Mouse (Mus musculus) urinary bladder, postnatal 14 days (tissue): Measurements from ENCODE around the gene Steap3.

Experiments
- DNase-seq: peaks from one replicate; pipeline ENCODE4 v3.0.0; 2021; ENCODE audit warnings: low spot score

Steap3 gene

DNA sequence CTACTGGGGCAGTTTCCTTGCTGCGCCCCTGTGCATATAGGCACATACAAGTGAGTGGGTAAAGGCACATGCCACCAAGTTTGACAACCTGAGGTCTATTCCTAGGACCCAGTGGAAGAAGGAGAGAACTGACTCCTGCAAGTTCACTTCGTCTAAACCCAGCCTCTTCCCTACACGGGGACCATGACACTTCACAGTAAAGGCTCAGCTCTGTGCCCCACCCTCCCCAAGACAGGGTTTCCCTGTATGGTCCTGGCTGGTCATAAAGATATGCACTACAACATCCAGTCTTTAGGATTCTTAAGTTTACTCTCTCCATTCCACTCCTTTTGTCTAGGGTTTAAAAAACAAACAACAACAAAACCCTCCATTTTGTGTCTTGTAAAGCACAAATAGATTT, 21.9 kb downstream of the Steap3 start:
- no peak for DNase-seq

DNA sequence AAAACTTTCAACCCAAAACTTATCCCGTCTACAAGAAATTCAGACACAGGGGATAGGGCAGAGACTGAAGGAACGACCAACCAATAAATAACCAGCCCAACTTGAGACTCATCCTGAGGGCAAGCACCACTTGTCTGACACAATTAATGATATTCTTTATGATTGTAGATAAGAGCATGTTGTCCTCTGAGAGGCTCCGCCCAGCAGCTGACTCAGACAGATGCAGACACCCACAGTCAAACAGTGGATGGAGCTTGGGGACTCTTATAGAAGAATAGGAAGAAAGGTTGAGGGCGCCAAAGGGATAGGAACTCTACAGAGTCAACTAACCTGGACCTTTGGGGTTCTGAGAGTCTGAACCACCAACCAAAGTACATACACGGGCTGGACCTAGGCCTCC, 22.7 kb downstream of the Steap3 start:
- DNase-seq = no peak

DNA sequence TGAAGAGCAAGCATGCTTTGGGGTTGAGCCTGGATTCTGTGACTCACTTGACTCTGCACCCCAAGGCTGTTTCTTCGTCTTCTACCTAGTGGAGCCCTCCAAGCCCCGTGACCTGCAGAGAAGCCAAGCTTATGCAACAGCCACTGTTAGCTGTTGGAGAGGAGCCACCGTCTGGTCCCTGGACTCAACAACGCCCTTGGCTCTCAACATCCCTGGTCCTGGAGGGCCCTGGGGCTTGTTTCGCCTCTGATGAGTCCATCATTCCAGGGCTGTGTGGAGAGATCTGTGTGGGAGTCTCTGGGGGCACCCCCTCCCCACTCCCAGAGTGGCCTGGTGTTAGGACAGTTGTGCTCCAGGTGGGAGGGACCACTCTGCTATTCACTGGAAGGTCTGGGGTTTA, 24.3 kb downstream of the Steap3 start:
- DNase-seq = peak; percentile 84

DNA sequence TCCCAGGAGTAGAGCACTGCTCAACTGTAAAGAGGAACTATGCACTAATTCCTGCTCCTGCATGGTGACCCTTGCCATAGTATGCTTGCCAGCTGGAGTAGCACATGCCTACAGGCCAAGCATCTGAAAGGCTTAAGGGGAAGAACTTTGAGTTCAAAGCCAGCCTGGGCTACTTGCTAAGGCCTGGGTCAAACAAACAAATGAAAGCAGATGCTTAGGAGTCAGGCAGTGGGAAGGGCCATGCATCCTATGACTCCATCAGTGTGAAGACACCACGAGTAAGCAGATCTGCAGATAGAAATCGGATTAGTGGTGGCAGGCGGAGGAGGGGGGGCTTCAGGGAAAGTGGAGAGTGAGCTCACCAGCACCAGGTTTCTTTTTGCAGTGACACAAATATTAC, 25.2 kb downstream of the Steap3 start:
- DNase-seq = no peak

DNA sequence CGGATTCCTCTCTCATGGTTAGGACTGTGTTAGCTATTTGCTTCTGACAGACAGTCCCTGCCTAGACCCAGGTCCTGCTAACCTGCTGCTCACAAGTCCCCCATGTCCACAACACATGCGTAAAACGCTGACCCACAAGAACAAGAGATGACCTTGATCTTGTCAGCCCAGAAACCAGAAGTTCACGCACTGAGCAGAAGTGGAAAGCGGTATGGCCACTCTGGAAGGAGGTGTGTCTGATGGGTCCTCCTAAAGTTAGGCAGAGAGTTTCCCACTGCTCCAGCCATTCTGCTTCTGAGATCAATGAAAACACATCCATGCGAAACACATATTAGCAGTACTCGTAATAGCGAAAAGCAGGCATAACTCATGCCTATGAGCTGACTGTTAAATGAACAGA, 25.6 kb downstream of the Steap3 start:
- no peak for DNase-seq

DNA sequence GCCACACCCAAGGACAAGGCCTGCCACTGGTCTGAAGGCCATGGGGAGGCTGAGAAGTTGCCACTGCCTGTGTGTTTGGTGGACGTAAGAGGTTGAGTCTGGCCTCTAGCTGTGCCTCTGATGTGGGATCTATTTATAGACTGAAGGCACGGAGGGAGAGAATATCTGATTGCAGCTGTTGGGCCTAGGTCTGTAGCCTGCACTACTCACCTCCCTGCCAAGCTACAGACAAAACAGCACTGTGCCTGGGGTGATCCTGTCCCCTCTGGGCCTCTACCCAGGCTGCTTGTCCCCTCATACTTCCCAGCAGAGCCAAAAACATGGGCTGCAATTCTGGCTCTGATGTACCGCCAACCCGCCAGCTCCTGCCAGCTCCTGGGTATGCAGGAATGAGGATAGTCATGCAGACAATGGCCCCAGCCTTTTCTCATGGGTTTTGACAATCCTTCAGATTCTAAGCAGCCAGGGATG, 26.8 kb downstream of the Steap3 start:
- DNase-seq = no peak

DNA sequence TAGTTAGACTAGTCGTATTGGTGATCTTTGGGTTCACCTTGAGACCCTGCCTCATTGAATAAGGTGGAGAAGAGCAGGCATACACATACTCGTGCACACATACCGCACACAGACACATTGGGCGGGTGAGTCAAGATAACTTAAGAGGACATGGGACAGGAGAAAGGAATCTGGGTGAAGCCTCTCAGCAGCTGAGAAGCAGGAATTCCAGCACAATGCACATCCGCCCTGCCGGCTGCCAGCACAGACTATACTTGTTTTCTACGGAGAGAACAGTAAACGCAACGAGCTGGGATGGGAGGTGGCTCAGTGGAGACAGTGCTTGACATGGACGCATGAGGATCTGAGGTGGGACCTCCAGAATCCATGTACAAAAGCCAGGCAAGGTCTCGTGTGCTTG, 27.9 kb downstream of the Steap3 start:
- DNase-seq = no peak

DNA sequence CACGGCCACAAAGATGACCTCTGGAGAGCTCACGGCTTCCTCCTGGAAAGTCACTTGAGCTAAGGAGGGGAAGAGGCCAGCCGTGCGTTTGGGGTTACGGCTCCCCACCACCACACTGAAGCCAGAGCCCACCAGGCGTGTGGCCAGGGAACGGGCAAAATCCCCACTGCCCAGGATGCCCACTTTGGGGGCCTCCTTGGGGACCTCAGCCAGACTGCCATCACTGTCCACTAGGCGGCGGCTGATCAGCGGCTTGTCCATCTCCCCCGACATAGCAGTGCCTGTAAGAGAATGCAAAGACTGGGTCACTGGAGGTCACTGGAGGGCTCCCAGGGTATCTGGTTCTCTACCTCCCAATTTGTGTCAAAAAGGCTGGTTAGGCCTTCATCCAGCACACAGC, 28.5 kb downstream of the Steap3 start:
- no peak for DNase-seq

DNA sequence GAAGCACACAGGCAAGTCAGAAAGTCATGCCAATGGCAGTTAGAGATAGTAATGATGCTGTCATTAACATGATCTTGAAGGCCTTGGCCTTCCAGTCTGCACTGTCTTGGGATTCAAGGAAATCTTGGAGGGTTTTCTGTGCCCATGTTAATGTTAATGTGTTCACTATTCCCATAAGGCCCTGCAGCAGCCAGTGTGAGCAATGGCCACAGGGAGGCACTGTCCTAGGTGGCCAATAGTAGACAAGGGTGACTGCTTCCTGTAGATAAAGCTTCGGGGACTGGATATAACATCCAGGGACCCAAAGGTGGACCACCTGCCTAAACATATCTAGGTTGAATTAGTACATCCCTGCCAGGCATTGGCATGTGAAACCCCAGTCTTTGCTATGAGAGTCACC, 35.4 kb downstream of the Steap3 start:
- no peak for DNase-seq

DNA sequence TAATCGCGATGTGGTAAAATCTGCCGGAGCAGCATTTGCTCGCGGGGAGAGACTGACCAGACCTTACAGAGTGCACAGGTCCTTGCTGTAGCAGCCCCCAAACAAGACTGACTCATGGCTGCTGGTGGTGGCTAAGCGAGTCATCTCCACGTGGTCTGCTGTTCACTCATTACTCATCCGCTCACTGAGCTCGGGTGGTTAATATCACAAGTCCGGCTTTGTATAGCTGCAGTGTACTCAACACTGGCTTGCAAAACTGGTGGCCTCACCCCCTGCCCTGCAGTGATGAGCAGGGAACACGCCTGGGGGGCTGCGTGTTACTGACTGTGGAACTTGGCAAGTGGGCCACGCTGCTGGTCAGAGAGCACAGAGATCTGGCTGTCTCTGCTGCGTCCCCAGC, 36.1 kb downstream of the Steap3 start:
- no peak for DNase-seq

DNA sequence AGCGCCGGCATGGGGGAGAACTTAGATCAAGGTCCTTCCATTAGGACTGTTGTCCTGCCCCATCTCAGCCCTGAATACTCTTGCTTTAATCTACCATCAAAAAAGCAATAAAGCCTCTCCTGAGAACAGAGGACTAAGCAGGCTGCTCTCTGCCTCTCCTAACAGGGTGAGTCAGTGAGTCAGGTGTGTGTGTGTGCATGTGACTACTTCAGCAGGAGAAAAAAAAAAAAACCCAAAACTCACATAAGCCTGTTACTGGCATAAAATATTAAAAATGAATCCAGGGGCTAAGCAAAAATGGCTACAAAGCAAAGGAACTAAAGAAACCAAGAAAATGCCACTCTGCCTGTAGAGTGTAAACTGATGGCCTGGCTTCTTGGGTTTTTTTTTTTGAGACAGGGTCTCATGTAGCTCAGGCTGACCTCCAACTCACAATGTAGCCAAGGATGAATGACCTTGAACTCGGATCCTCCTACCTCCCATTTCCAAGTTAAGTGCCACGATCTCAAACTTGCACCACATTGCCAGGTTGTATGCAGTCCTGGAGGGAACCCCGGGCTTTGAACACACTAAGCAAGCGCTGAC, 36.8 kb downstream of the Steap3 start:
- no peak for DNase-seq

DNA sequence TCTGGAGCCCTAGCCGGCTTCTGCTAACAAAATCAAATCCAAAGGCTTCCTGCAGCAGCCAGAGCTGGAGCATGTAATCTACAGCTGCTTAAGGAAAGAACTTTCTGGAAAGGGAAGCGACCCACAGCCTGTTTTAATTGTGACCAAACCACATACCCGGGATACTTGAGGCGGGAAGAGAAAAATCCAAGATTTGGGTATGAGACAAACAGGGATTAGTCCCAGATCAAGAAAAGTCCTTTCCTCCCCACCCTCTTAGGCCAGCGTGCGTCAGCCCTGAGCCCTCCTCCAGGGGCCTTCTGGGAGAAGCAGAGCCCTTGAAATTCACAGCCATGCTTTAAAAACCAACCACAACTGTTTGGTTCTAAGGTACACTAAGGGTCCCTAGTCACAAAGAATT, 40.3 kb downstream of the Steap3 start:
- no peak for DNase-seq

DNA sequence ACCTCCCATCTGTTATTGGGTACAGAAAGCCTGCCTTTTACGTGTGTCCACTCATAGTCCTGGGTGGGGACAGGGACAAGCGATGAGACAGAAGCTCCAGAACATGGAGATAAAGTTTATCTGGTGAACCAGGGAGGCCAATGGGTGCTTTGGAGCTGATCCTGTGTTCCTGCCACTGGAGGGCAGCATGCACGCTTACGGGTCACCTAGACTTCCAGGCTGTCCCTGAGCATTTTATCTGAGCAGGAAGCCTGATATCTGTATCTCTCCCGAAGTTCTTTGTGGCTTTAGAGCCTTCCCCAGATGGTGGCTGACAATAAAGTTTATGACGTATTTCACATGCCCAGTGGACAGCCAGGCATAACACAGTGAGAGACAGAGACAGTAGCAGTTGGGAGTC, 41.2 kb downstream of the Steap3 start:
- DNase-seq = peak; percentile 48

DNA sequence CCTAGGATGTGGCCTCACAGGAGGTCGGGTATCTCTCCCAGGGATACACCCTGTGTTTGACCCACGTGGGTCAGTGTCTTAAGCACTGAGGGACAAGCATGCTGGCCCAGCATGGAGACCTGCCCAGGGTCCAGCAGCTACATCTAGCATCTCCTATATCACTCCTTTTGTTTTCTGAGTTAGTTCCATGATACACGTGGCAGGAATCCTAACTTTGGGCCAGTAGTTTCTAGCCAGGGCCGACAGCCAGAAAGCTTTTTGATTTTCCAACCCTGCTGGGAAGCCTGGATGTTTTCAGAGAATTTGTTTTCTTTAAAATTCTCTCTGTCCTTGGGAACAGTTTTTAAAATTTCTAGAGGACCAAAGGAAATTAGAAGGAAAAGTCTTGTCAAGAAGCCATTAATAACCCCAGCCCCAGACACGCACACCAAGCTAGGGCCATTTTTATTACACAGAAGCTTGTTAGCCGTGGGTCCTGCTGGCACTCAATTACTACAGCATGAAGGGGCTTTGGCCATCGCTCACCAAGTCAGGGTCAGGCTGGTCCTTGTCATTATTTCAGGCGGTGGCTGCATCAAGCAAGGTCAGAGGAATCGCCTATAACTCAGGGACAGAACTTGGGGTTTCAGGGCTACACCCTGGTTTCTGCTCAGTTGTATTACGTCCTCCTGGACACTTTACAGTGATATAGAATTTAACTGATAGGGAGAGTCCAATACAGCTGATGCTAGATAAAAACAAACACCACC, 42.6 kb downstream of the Steap3 start:
- peak; percentile 47 for DNase-seq

DNA sequence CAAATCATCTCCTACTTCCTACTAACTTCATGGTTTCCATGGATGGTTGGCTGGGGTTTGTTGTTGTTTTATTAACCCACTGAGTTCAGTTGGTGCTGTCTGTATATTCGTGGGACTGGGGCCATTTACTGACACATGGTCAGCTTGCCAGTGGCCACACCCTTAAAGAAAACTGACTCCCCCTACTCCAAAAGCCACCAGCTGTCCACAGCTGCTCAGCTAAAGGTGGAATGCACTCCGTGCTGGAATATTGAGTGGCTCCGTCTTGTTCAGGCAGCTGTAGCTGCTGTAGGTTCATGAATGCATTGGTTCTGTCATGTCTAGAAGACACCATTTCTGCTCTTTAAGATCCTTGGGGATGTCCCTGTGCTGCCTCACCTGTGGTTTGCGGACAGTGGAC, 48.9 kb downstream of the Steap3 start:
- no peak for DNase-seq

DNA sequence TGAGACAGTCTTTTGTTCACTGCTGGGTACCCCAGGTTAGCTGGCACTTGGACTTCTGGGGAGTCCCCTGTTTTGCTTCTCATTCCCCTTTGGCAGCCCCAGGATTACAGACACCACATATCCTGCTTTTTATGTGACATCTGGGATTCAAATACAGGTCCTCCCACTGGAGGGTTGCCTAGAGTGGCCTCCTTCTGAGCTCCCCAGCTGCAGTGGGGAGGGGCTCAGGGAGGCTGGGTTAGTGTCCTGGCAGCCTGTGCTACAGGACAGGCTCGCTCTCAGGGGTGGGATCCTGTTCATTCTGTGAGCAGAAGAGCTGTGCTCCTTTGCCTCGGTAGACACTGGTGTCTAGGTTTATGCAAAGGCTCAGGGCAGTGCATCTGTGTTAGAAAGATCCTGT, 51.2 kb downstream of the Steap3 start:
- DNase-seq = peak; percentile 23

DNA sequence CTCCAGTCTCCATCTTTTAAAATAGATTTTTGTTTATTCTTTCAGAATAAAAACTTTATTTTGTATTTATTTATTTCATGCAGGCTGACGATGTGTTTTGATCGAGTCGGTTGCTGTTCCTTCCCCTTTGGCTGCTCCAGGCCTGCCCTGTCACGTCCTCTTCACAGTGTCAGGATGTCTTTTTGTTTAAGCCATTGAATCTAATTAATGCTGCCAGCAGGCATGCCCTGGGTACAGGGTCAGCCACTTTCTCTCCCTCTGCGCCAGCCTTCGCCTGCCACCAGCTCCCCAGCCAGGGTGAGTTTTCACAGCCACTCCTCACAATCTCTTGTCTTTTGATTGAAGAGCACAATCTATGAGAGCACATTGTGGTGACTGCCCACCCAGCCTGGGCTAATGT, 51.7 kb downstream of the Steap3 start:
- no peak for DNase-seq

DNA sequence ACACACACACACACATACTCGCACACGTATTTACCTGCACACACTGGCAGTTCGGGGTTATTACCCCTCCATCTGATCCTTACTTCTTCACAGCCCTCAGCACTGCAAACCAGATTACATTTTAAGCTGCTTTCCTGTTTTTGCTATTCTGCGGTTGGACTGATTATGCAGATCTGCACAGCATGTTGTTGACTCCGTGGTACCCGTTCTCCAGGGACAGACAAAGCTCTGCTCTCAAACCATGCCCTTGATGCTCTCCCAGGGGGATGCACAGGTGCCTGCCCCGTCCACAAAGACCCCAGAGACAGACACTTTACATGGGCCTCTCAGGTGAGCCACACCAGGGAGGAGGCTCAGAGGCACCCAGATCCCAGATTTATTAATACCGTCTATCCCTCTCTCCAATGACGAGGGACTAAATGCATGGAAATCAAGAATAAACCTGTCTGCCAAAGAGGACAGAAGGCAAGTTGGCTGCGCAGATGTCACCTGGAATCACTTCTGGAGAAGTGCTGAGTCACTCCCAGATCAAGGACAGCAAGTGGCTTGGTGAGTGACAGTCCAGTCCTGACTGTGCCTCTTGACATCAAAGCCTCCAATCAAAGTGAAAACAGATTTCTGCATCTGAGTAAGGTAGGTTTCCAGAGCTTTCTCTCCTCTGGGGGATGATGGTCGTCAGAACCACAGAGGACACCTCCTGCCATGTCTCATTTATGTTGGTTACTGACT, 63.8 kb downstream of the Steap3 start:
- DNase-seq = no peak

DNA sequence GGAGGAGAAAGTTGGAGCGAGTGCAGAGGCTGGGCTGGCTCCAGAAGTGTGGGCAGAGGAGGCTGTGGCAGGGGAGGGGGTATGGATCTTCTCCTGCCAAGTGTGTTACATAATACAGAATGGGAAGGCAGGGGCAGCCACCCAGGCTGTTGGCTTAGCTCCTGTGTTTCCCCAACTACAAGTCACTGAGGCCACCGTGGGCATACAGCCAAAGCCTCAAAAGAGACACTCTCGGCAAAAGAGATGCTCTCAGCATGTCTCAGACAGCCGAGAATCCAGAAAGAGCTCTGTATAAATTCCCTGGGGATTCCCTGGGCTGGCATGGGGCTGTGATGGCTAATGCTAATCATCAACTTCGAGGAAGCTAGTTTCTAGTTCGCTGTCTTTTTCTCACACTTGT, 64.9 kb downstream of the Steap3 start:
- no peak for DNase-seq

DNA sequence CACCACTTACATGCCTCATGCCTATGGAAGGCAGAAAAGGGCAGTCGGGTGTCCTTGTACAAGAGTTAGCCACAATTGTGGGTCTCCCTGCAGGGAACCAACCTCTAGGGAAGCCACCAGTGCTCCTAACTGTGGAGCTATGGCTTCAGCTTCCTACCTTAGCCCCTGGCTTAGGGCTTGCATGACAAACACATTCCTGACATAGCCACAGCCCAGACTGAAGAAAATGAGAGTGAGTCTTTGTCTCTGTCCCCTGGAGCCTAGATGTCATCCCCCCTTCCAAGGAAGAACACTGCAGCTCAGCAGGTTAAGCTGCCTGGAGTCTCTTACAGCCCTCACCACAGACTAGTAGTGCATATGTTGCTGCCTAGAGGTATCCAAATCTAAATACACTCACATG, 67.7 kb downstream of the Steap3 start:
- DNase-seq = no peak

DNA sequence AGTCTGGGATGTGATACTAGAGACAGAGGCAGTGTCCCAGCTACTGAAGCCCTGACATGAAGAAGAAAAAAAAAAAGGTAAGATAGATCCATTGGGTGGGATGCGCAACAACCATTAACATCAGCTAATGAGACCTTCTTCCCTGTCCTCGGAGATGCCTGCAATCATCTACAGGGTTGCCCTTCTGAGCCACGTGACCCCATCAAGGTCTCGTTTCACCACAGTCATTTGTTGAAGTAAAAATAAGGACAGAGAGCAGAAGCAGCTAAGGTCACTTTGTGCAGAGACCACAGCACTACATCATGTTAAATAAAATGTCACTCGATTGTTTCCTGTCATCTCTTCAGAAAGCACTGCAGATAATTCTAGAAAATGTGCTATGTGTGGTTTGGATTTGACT, 68.7 kb downstream of the Steap3 start:
- no peak for DNase-seq

DNA sequence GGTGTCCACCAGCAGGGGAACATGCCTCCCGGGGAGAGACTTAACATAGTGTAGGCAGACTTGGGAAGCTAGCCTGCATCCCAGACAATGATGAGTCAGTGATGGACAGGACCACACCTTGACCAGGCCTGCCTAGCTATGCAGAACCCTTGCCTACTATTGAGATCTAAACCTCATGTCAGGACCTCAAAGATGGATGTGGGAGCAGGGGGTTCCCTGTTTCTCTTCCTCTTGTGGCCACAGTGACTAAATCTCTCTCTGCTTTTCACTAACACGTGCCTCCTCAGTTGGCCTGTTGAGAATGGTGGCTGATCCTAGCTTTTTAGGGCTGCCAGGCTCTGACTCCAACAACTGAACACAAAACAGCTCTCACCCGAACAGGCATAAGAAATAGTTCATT, 70.0 kb downstream of the Steap3 start:
- no peak for DNase-seq

DNA sequence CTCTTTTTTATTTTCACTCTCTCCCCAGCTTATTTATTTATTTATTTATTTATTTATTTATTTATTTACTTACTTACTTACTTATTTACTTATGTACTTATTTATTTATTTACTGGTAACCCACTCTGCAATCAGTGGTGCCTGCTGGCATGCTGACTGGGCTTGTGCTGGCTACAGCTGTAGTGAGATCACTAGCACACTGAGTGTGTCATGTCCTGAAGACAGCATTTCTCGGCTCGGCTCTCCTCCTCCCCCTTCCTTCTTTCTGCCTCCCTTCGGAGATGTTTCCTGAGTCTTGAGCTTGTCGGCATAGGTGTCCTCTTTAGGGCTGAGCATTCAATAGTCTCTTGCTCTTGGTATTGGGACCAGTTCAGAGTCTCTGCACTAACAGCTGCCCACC, 73.6 kb downstream of the Steap3 start:
- DNase-seq = no peak
